Mouse (Mus musculus): ENCODE data around the gene Ap5m1. TPM values are rescaled to one million over a fixed set of nuclear protein-coding genes. Genes with fewer than 3 reads are reported as not detected.
A peak's percentile ranks its signal among the peaks of the same experiment; 100 is the strongest.

The Ap5m1 gene
- polyA plus RNA-seq (2014; fragmentation: Nextera tagmentation; extraction: Ambion mirVana), result 27.4 and 35.5 TPM in 2 replicates

- Histone ChIP-seq H3K9me3 (ENCODE audit: control insufficient read depth, low read length) (no peaks in the 10 kb centered on the region), H3K4me2 (ENCODE audit: low read depth, severe bottlenecking) (peak within 1 kb of the TSS; percentile 62), H3K27me3 (ENCODE audit: control insufficient read depth, insufficient read depth, low read length) (no peaks in the 10 kb centered on the region), H3K4me3 (ENCODE audit: low read depth, low read length) (peak within 1 kb of the TSS; percentile 87), H3K36me3 (ENCODE audit: control insufficient read depth, insufficient read depth, low read length) (no peaks in the 10 kb centered on the region), H3K4me1 (ENCODE audit: control insufficient read depth, insufficient read depth, low read length) (no peaks in the 10 kb centered on the region; the same call in 1 of the 2 replicates), H3K9ac (ENCODE audit: low read length) (peak within 1 kb of the TSS; percentile 96), H3K27ac (replicated peaks; ENCODE audit: low read depth, low read length) (peak within 1 kb of the TSS; percentile 97)
- ATAC-seq (ENCODE audit: insufficient number of reproducible peaks, low FRiP score, low TSS enrichment, low read depth) (peak; percentile 77), DNase-seq (ENCODE audit: low spot score) (peak; percentile 72)
- under 1% methylated on average over 50 of the region's 62 CpGs for WGBS
Observed at GRCm38 (mm10) chr14:49065529-49066273, at the start of gene Ap5m1. Gene Ap5m1, plus strand, starts transcription at chr14:49066097.

DNA sequence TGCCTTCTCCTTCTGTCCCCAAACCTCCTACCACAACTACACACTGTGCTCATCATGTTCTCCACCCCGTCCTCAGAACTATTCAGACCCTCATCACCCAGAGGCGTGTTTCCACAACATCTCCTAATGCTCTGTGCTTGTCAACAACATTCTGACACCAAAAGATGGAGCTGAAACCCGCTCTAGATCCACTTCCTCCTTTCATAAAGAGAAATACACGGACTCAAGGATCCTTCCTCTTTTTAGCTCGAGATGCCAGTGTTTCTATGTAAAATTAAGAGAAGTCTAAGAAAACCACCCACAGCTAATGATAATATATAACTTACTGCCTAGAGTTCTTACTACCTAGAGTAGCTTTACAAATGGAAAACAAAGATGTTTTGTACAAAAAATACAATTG lies 46.1 kb upstream of the Ap5m1 start:
- Histone ChIP-seq H3K27me3 (ENCODE audit: control insufficient read depth, insufficient read depth, low read length) (no peaks in the 10 kb centered on the region), H3K4me3 (ENCODE audit: low read depth, low read length) (no peak overlapping the region), H3K36me3 (ENCODE audit: control insufficient read depth, insufficient read depth, low read length) (peaks cover 2% of the 10 kb centered on the region; the same call in 1 of the 2 replicates), H3K9ac (ENCODE audit: low read length) (no peak overlapping the region), H3K9me3 (ENCODE audit: control insufficient read depth, low read length) (no peaks in the 10 kb centered on the region), H3K4me1 (ENCODE audit: control insufficient read depth, insufficient read depth, low read length) (no peaks in the 10 kb centered on the region), H3K4me2 (ENCODE audit: low read depth, severe bottlenecking) (no peak overlapping the region), H3K27ac (replicated peaks; ENCODE audit: low read depth, low read length) (no peak overlapping the region)
- ATAC-seq (ENCODE audit: insufficient number of reproducible peaks, low FRiP score, low TSS enrichment, low read depth) (no peak), DNase-seq (ENCODE audit: low spot score) (no peak)
- 89% methylated on average over 5 of the region's 5 CpGs for WGBS

DNA sequence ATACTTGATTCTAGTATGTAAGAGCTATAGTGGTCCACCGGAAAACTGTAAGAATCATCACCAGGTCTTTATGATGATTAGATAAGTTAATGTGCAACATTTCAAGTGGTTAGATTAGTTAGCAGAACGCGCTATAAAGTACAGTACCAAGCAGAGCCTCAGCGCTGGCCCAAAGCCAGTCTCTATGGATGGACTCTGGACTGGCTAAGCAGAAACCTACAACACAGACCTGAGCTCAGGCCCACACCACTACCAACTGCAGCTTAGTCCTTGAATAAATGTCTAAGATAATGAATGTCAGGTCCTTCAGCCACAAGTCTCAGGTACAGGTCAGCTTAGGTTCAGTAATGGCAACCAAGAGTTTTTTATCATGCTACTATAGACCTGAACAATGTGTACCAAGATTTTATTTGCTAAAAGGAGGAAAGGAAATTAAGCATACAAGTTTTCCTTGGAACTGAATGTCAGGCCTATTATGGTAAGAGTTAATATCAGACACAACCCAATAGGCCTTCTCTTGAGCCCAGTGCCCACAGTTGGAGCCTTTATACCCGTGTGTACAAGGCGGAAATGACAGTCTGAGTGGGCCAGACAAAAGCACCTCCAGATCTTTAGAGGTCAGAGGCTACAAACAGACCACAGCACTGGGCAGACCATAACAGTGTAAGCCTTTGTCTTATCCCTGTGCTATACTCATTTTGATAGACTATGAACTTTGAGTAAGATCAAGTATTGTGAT lies 38.7 kb upstream of the Ap5m1 start:
- ATAC-seq (ENCODE audit: insufficient number of reproducible peaks, low FRiP score, low TSS enrichment, low read depth) (no peak), DNase-seq (ENCODE audit: low spot score) (no peak)
- Histone ChIP-seq H3K4me2 (ENCODE audit: low read depth, severe bottlenecking) (no peak overlapping the region), H3K27me3 (ENCODE audit: control insufficient read depth, insufficient read depth, low read length) (no peaks in the 10 kb centered on the region), H3K9ac (ENCODE audit: low read length) (no peak overlapping the region), H3K27ac (replicated peaks; ENCODE audit: low read depth, low read length) (no peak overlapping the region), H3K36me3 (ENCODE audit: control insufficient read depth, insufficient read depth, low read length) (peaks cover 3% of the 10 kb centered on the region; the same call in 1 of the 2 replicates), H3K4me3 (ENCODE audit: low read depth, low read length) (no peak overlapping the region), H3K4me1 (ENCODE audit: control insufficient read depth, insufficient read depth, low read length) (no peaks in the 10 kb centered on the region), H3K9me3 (ENCODE audit: control insufficient read depth, low read length) (no peaks in the 10 kb centered on the region)
- WGBS, result 97% methylated on average over 6 of the region's 6 CpGs

DNA sequence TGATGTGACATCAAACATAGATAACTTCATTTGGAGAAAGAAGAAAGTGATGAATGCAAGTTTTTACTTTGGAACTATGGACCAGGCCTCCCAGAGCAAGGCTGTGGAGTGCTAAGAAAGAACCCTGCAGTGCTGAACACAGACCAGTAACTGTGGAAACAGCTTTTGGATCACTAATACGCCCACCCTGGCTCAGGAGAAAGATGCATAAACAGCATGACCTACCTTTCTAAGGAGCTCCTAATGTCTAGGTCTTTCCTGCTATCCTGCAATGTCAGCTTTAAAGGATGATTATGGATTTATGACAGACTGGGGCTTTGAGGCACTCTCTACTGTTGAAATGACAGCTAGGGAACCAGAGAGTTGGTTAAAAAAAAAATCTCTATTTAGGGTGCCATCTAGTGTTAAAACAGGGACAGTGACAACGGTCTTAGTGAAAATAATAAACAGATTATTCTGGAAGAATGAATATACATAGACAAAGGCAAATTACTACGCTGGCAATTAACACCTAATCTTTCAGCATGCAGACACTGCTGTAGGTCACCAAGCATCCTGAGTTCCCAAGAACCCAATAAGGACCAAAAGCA lies 38.0 kb upstream of the Ap5m1 start:
- no peak overlapping the region for H3K27ac ChIP-seq (replicated peaks; ENCODE audit: low read depth, low read length)
- no peaks in the 10 kb centered on the region for H3K4me1 ChIP-seq (ENCODE audit: control insufficient read depth, insufficient read depth, low read length)
- H3K27me3 ChIP-seq (ENCODE audit: control insufficient read depth, insufficient read depth, low read length), result no peaks in the 10 kb centered on the region
- H3K4me2 ChIP-seq (ENCODE audit: low read depth, severe bottlenecking), result no peak overlapping the region
- 86% methylated on average over 3 of the region's 3 CpGs for WGBS
- DNase-seq (ENCODE audit: low spot score) (no peak), ATAC-seq (ENCODE audit: insufficient number of reproducible peaks, low FRiP score, low TSS enrichment, low read depth) (no peak)
- no peaks in the 10 kb centered on the region for H3K9me3 ChIP-seq (ENCODE audit: control insufficient read depth, low read length)
- no peak overlapping the region for H3K9ac ChIP-seq (ENCODE audit: low read length)
- peaks cover 3% of the 10 kb centered on the region; the same call in 1 of the 2 replicates for H3K36me3 ChIP-seq (ENCODE audit: control insufficient read depth, insufficient read depth, low read length)
- no peak overlapping the region for H3K4me3 ChIP-seq (ENCODE audit: low read depth, low read length)

- Histone ChIP-seq H3K36me3 (ENCODE audit: control insufficient read depth, insufficient read depth, low read length) (peaks cover 3% of the 10 kb centered on the region; the same call in 1 of the 2 replicates), H3K4me2 (ENCODE audit: low read depth, severe bottlenecking) (no peak overlapping the region), H3K27ac (replicated peaks; ENCODE audit: low read depth, low read length) (no peak overlapping the region), H3K4me3 (ENCODE audit: low read depth, low read length) (no peak overlapping the region), H3K9ac (ENCODE audit: low read length) (no peak overlapping the region), H3K27me3 (ENCODE audit: control insufficient read depth, insufficient read depth, low read length) (no peaks in the 10 kb centered on the region), H3K9me3 (ENCODE audit: control insufficient read depth, low read length) (no peaks in the 10 kb centered on the region), H3K4me1 (ENCODE audit: control insufficient read depth, insufficient read depth, low read length) (no peaks in the 10 kb centered on the region)
- ATAC-seq (ENCODE audit: insufficient number of reproducible peaks, low FRiP score, low TSS enrichment, low read depth), result no peak
- WGBS, result 92% methylated on average over 5 of the region's 5 CpGs
- DNase-seq (ENCODE audit: low spot score), result no peak
Observed at GRCm38 (mm10) chr14:49028991-49029390, 36.9 kb upstream of the Ap5m1 start.

- Histone ChIP-seq H3K36me3 (ENCODE audit: control insufficient read depth, insufficient read depth, low read length) (no peaks in the 10 kb centered on the region), H3K4me3 (ENCODE audit: low read depth, low read length) (no peak overlapping the region), H3K9me3 (ENCODE audit: control insufficient read depth, low read length) (no peaks in the 10 kb centered on the region), H3K27ac (replicated peaks; ENCODE audit: low read depth, low read length) (no peak overlapping the region), H3K4me2 (ENCODE audit: low read depth, severe bottlenecking) (no peak overlapping the region), H3K27me3 (ENCODE audit: control insufficient read depth, insufficient read depth, low read length) (no peaks in the 10 kb centered on the region), H3K4me1 (ENCODE audit: control insufficient read depth, insufficient read depth, low read length) (no peaks in the 10 kb centered on the region), H3K9ac (ENCODE audit: low read length) (no peak overlapping the region)
- ATAC-seq (ENCODE audit: insufficient number of reproducible peaks, low FRiP score, low TSS enrichment, low read depth) (no peak), DNase-seq (ENCODE audit: low spot score) (no peak)
- WGBS, result 92% methylated on average over 4 of the region's 4 CpGs
Observed at GRCm38 (mm10) chr14:49045610-49046009, 20.3 kb upstream of the Ap5m1 start.

GRCm38 (mm10) chr14:49049492-49049891 lies 16.4 kb upstream of the Ap5m1 start:
- H3K27ac ChIP-seq (replicated peaks; ENCODE audit: low read depth, low read length), result no peak overlapping the region
- DNase-seq (ENCODE audit: low spot score) (no peak), ATAC-seq (ENCODE audit: insufficient number of reproducible peaks, low FRiP score, low TSS enrichment, low read depth) (no peak)
- no peaks in the 10 kb centered on the region for H3K27me3 ChIP-seq (ENCODE audit: control insufficient read depth, insufficient read depth, low read length)
- H3K4me3 ChIP-seq (ENCODE audit: low read depth, low read length), result no peak overlapping the region
- H3K4me2 ChIP-seq (ENCODE audit: low read depth, severe bottlenecking), result no peak overlapping the region
- no peak overlapping the region for H3K9ac ChIP-seq (ENCODE audit: low read length)
- H3K36me3 ChIP-seq (ENCODE audit: control insufficient read depth, insufficient read depth, low read length), result no peaks in the 10 kb centered on the region
- H3K9me3 ChIP-seq (ENCODE audit: control insufficient read depth, low read length), result no peaks in the 10 kb centered on the region
- no peaks in the 10 kb centered on the region for H3K4me1 ChIP-seq (ENCODE audit: control insufficient read depth, insufficient read depth, low read length)

DNA sequence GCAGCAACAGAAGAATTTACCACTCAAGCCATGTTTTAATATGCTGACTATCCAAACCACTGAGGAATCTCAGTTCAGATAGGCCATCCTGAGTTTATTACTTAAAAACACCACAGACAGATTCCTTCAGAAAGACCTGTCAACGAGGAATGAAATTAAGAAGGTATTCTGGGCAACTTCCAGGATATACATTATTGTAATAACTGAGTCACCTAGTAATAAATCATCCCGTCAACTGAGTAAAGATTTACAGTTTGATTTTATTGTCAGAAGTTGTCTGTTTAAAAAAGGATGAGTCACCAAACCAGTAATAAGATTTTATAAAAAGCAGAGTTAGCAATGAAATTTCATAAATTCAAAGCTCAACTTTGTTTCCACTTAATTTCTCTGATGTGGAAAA lies 2.1 kb upstream of the Ap5m1 start:
- WGBS, result 76% methylated on average over 2 of the region's 2 CpGs
- no peak for DNase-seq (ENCODE audit: low spot score)
- ATAC-seq (ENCODE audit: insufficient number of reproducible peaks, low FRiP score, low TSS enrichment, low read depth), result no peak
- Histone ChIP-seq H3K27ac (replicated peaks; ENCODE audit: low read depth, low read length) (no peak overlapping the region), H3K4me1 (ENCODE audit: control insufficient read depth, insufficient read depth, low read length) (no peaks in the 10 kb centered on the region; the same call in 1 of the 2 replicates), H3K27me3 (ENCODE audit: control insufficient read depth, insufficient read depth, low read length) (no peaks in the 10 kb centered on the region), H3K9ac (ENCODE audit: low read length) (no peak overlapping the region), H3K36me3 (ENCODE audit: control insufficient read depth, insufficient read depth, low read length) (no peaks in the 10 kb centered on the region), H3K9me3 (ENCODE audit: control insufficient read depth, low read length) (no peaks in the 10 kb centered on the region), H3K4me3 (ENCODE audit: low read depth, low read length) (no peak overlapping the region), H3K4me2 (ENCODE audit: low read depth, severe bottlenecking) (no peak overlapping the region)

Data from limb, embryonic 11.5 days (tissue).